Mouse (Mus musculus) bone marrow macrophage, adult 2 months (primary cell): ENCODE data around the gene Gm43738. TPM values are rescaled to one million over a fixed set of nuclear protein-coding genes. Genes with fewer than 3 reads are reported as not detected.

Experiments
- H3K27ac ChIP-seq: 2 replicates; pipeline ENCODE4 v1.5.1; 2012; ENCODE audit warnings: low read depth, low read length; ENCODE audit not compliant: insufficient read depth
- H3K4me1 ChIP-seq: 2 replicates; pipeline ENCODE4 v1.6.1; 2012; ENCODE audit warnings: low read length; ENCODE audit not compliant: control insufficient read depth, insufficient read depth
- H3K4me3 ChIP-seq: 2 replicates; pipeline ENCODE4 v1.5.1; 2012; ENCODE audit warnings: mild to moderate bottlenecking, low read length, moderate library complexity; ENCODE audit not compliant: insufficient read depth
- CTCF ChIP-seq: IDR thresholded peaks from 2 replicates; pipeline ENCODE4 v1.5.1; 2012; ENCODE audit warnings: low read depth, mild to moderate bottlenecking, low read length, moderate library complexity
- POLR2A ChIP-seq: IDR thresholded peaks from 2 replicates; pipeline ENCODE4 v1.6.1; 2012; ENCODE audit warnings: mild to moderate bottlenecking, low read depth, low read length, borderline replicate concordance
- polyA plus RNA-seq: library from polyadenylated mRNA; stranded (reverse); fragments of >200 nt; gene quantifications from 2 replicates; pipeline ENCODE4 v1.2.4, GENCODE M21; 2012; ENCODE audit not compliant: missing spikeins, insufficient read depth, insufficient read length

Gene Gm43738
- polyA plus RNA-seq, 1 experiment: not detected

DNA sequence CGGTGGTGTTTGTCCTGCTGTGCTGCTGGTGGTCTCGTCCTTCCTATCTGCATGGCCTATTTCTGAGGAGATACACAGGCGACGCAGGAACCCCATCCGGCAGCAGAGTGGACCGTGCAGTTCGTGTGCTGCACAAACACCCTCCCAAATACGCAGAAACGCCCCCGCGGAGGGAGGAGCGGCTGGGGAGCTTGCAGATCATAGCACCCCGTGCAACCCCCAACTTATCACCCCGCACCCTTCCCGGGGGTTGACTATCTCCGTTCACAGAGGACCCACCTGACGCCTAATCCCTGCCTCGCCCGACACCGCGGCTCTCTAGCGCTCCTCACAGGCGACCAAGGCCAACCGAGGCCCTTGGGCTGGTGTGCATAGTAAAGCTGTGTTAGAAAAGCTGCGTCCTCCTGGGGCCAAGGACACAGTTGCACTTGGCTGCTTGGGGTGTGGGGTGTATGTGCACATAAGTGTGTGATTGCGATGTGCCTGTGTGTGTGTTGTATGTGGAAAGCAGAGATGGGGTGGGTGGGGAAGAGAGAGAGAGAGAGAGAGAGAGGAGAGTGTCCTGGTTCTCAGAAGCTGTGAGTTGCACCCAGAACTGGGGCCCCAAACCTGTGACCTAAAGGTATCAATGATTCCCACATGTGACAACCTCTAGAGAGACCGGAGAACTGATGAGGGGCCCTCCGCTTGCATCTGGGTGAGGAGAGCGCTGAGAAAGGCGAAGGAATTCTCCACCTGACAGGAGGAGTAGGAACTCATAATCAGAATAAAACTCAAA is 31.6 kb upstream of the Gm43738 start:
- Histone ChIP-seq H3K4me3 (no peak overlapping the region), H3K4me1 (peaks cover 2% of the 10 kb centered on the region; the same call in 1 of the 2 replicates), H3K27ac (no peak overlapping the region)
- TF ChIP-seq POLR2A (no peak), CTCF (no peak)

DNA sequence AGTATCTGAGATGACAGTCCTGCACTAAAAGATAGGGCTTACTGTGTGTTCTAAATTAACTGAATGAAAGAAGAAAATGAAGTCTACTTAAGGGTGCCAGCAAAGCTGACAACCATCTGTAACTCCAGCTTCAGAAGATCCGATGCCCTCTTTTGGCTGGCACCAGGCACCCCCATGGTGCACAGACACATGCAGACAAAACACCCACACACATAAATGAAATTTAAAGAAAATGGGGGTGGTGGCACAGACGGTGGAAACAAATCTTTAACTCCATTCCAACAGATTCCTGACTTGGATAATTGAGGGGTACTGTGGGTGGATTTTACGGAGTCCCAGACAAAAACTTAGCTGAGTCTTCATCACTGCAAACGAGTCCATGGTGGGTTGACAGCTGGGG is 30.9 kb upstream of the Gm43738 start:
- Histone ChIP-seq H3K4me3 (no peak overlapping the region), H3K27ac (no peak overlapping the region), H3K4me1 (peaks cover 2% of the 10 kb centered on the region; the same call in 1 of the 2 replicates)
- TF ChIP-seq POLR2A (no peak), CTCF (no peak)

DNA sequence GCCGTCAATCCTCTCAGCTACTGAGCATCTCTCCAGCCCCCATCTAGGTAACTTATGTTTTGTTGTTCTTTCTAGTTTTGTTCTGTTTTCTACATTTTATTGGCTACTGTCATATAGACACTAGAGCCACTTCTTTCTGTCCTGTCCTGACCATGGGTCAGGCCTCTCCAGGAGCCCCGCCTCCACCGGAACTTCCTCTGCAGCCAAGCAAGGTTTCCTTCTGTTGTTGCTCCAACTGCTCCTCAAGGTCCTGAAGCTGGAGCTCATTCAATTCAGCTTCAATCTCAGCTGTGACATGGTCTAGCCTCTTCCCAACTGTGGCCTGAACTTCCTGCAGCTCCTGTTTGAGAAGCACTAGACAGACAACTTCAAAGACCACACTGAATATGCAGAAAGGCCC is 29.0 kb upstream of the Gm43738 start:
- H3K4me3 ChIP-seq: no peak overlapping the region
- no peak overlapping the region for H3K27ac ChIP-seq
- peaks cover 2% of the 10 kb centered on the region; the same call in 1 of the 2 replicates for H3K4me1 ChIP-seq
- TF ChIP-seq CTCF (no peak), POLR2A (no peak)

DNA sequence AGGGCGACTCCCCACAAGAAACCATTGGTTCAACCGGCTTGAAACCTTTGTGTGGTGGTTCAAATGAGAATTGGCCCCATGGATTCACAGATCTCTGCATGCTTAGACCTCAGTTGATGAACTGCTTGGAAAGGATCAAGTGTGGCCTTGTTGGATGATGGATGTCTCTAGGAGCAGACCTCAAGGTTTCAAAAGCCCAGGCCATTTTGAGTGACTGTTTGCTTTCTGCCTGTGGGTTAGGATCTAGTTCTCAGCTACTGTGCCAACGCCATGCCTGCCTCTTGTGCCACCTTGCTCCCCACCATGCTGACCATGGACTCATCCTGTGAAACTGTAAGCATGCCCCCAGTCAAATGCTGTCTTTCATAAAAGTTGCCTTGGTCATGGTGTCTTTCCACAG is 25.1 kb upstream of the Gm43738 start:
- Histone ChIP-seq H3K4me3 (no peak overlapping the region), H3K27ac (no peak overlapping the region), H3K4me1 (peaks cover 6% of the 10 kb centered on the region)
- TF ChIP-seq CTCF (no peak), POLR2A (no peak)

DNA sequence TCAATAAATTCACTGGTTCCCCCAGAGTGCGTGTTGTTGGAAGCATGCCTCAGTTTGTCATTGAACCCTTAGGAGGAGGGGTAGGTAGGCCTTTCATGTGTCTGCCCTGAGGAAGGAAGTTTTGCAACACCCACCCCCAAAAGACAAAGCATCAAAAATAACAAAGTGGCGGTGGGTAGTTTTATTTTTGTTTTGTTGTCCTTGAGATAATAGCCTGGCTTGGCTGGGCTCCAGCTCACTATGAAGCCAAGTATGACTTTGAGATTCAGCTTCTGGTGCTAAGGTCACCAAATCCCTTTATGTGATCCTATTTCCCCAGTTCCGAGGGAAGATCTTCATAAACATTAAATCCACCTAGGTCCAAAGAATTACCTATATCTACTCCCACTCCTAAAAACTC is 23.3 kb upstream of the Gm43738 start:
- peaks cover 4% of the 10 kb centered on the region for H3K4me1 ChIP-seq
- H3K4me3 ChIP-seq: no peak overlapping the region
- TF ChIP-seq CTCF (no peak), POLR2A (no peak)
- no peak overlapping the region for H3K27ac ChIP-seq

DNA sequence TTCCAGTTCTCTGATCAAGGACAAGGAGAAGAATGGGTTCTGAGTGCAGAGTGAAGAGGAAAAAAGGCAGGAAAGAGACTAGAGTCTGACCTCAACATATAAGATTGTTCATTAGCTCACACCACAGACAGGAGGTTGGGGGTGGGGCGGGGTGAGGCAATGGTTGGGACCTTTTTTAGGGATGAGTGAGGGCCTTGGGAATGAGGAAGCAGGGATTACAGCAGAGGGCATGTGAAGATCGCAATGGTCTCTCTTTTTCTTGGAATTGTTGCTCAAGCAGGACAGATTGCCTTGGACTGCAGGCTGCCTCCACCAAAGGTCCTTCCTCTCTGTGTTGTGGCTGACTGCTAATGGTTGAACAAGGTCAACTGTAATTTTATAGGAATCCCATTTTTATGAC is 22.4 kb upstream of the Gm43738 start:
- Histone ChIP-seq H3K27ac (no peak overlapping the region), H3K4me1 (peaks cover 4% of the 10 kb centered on the region), H3K4me3 (no peak overlapping the region)
- no peak for TF ChIP-seq POLR2A
- no peak for TF ChIP-seq CTCF

DNA sequence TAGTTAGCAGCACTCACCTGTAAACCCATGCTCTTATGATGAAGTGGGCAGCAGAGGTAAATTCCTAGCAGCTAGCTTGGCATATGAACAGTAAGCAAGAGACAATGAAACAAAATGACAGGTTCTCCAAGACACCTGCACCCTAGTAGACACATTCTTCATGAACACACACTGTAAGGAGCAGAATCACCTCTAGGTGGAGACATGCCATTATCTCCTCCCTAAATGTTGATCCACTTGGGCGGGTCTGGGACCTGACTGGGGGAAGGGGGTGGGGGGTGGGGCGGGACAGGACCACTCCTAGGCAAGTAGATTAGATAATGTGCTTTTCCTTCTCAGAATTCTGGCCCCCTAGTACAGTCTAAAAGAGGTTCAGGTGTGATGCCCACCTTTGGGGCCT is 14.6 kb upstream of the Gm43738 start:
- no peak overlapping the region for H3K4me3 ChIP-seq
- no peaks in the 10 kb centered on the region for H3K4me1 ChIP-seq
- H3K27ac ChIP-seq: no peak overlapping the region
- no peak for TF ChIP-seq POLR2A
- TF ChIP-seq CTCF: peak; percentile 22; the same call in 1 of the 2 replicates

DNA sequence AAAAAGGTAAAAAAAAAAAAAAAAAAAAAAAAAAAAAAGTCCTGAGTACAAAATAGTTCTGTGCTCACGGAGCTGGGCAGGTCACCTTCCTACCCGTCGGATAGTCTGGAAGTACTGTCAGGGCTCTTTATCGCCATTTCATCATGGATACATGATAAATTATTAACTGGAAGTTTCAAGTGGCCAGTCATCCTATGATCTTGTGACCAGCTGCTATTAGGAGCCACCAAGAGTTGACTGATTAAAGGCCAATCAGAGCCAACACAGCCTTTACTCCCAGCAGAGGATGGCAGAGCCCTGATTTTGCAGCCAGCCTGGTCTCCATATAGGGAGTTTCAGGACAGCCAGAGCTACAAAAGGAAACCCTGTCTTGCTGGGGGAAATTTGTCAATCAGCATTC is 12.2 kb upstream of the Gm43738 start:
- TF ChIP-seq POLR2A (no peak), CTCF (no peak)
- H3K4me1 ChIP-seq: no peaks in the 10 kb centered on the region
- H3K27ac ChIP-seq: no peak overlapping the region
- no peak overlapping the region for H3K4me3 ChIP-seq

GRCm38 (mm10) chr3:89108146-89108545 is 7.2 kb upstream of the Gm43738 start:
- Histone ChIP-seq H3K27ac (no peak overlapping the region), H3K4me1 (peaks cover 23% of the 10 kb centered on the region), H3K4me3 (no peak overlapping the region)
- TF ChIP-seq CTCF (no peak), POLR2A (no peak)

DNA sequence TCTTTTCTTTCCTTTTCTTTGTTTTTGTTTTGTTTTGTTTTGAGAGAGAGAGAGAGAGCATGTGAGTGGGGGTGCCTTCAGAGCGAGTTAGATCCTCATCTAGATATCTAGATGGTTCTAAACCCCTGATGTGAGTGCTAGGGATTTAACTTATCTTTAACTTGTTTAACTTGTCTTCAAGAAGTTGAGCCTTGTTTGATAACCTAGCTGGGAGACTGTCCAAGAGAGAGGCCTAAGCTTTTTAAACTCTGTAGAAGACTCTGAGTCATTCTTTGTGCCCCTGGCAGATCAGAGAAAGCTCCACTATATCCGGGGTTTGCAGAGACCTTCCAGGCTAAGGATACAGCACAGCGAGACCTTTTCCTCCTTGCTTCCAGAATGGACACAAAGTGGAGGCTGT is 6.6 kb upstream of the Gm43738 start:
- no peak overlapping the region for H3K4me3 ChIP-seq
- TF ChIP-seq POLR2A (no peak), CTCF (no peak)
- H3K4me1 ChIP-seq: peaks cover 28% of the 10 kb centered on the region

More for the DNA sequence above, 6.6 kb upstream of the Gm43738 start:
- H3K27ac ChIP-seq: no peak overlapping the region
